Mouse (Mus musculus) layer of hippocampus, postnatal 14 days (tissue): Measurements from ENCODE around the gene Rab5c. TPM values are rescaled to one million over a fixed set of nuclear protein-coding genes. Genes with fewer than 3 reads are reported as not detected.

Experiments
- DNase-seq, 2 experiments: peaks; one replicate each; pipeline ENCODE4 v3.0.0; 2021 to 2022; ENCODE audit warnings: low spot score in 2 of 2, mixed read lengths in 1 of 2
- total RNA-seq, 2 experiments: library from RNA; stranded (reverse); gene quantifications; 2 replicates each; pipeline ENCODE4 v1.2.3; 2021

Gene Rab5c
- total RNA-seq, 2 experiments from 2014 or later = 145 to 150 TPM

DNA sequence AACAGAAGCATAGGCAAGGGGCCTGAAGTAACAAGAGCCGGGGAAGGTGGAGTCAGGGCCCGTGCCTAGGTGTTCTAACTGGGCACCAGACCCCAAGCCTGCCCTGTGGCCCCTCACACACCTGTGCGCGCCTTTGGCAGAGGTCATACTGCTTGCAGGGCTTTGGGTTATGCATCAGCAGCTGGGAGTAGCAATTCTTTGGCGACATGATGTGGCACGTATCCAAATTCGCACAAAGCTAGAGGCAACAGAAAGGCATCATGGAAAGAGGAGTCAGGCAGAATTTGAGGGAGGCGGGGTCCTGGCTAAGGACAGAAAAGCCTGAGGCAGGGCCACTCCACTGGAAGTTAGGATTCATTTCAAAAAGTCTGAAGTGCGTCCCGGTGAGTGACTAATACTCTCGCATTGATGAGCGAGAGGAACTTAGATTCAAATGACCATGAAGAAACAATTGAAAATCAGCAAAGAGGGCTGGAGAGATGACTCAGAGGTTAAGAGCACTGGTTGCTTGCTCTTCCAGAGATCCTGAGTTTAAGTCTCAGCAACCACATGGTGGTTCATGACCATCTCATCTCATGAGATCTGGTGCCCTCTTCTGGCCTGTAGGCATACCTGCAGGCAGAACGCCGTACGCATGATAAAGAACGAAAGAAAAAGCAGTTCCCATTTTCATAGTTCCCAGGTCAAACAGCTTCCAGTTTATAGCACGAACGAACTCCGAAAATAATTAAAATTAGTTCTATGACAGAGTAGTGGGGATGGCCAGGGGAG, 35.7 kb downstream of the Rab5c start:
- peak in 1 of 2 experiments; percentile 73 for DNase-seq

DNA sequence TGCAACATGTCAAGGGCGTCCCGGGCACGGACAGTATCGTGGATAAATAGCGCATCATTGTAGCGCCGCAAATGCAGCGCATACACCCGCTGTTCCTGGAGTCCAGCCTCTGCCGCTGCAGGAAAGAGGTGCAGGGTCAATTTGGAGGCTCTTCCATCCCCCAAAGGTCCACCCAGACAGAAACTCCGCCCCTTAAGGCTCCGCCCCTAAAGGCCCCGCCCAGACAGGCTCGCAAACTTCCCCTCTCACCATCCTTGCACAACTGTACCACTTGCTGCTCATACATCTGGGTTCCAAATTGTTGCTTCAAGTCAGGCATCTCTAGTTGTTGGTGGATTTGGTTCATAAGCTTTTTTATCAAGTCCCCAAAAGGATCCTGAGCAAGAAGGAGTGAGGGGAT, 36.7 kb downstream of the Rab5c start:
- no peak for DNase-seq

DNA sequence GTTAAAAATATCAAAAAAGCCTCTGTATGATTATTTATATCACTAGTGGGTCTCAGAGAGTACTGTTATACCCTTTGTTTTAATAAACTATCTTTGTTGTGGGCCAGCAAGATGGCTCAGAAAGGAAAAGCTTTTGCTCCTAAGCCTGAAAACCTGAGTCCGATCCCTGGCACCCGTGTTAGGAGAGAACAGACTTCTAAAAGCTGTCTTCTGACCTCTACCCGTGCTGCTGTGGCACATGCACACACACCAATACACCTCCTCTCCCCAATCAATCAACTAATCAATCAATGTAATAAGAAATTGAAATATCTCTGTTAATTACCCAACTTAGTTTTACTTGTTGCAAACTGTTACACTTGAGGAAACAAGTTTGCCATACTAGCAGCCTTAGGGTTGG, 37.3 kb downstream of the Rab5c start:
- DNase-seq = no peak

GRCm38 (mm10) chr11:100697921-100698320, 40.1 kb downstream of the Rab5c start:
- DNase-seq = no peak

GRCm38 (mm10) chr11:100694926-100695325, 43.1 kb downstream of the Rab5c start:
- peak; percentile 73 to 75 for DNase-seq

DNA sequence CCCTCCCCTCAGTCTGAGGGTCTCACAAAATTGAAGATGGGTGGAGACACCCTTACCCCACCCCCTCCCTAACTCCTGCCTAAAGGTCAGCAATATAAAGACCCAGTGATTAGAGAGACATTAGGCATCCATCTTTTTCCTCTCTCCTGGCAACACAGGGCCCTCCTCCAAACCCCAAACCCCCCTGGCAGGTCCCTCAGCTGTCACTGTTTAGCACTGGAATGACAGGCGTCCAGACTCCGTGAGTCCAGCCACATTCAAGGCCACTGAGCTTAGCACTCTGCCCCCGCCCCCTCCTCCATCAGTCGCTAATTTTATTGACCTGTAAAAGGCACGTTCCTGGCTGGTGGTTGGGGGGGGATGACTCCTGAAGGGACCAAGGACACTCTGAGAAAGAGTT, 44.9 kb downstream of the Rab5c start:
- DNase-seq = no peak

DNA sequence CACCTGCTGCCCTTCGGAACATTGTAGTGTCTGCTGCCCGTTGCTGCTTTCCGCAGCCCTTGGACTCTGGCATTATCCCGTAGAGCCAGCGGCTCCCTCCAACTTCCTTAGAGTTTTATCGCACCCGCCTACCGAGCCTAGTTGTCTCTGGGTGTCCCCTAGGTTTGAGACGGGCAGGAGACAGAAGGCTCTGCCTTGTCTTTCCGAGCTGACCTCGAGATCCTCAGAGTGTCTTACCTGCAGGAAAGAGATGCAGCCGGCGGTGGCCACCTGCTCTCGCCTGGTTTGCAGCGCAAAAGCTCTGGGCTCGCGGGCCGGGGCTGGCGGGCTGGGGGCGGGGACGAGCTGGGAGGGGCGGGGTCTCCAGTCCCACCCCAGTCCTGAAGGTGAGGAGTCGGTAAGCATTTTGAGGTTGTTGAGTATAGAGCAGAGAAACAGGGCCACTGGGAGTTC, 45.8 kb downstream of the Rab5c start, which contains the start of gene Zfp385c:
Zfp385c (minus strand) TSS at position 292 of the 453 bp plus-strand sequence.
- no peak for DNase-seq

DNA sequence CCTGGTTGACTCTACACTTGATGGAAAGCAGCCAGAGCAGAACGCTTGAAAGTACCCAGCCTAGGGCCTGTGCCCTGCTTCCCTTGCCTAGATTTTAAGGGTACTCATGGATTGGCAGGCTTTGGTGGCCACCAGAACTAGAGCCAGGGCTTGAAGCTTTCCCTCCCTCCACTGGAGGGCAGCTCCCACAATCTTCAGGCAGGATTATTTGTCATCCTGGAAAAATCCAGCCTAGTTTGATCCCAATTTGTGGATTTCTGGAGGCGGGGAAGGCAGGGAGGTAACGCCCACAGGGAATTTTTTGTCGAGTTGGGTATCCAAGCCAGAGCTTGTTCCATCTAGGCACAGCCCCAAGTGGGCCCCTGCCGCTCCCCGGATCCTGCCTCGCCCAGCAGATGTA, 47.6 kb downstream of the Rab5c start:
- no peak for DNase-seq

- DNase-seq = no peak
These were observed 49.6 kb downstream of the Rab5c start for GRCm38 (mm10) chr11:100688443-100688842.

DNA sequence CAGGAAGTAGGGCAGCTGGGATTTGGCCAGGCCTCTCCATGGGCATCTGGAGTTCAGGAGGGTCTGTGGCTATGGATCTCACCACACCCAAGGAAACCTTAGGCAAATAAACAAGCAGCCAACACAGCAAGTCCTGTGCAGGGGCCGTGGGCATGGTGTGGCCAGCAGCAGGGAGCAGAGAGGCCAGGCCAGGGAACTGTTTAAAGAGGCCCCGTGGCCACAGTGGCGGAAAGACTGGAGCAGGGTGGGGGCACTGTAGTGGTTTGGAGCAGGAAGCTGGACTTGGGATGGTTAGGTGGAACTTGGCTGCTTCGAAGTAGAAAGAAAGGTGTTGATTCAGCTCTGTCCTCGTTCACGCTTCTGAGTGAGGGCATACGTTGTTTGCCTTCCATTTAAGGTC, 50.8 kb downstream of the Rab5c start:
- no peak for DNase-seq

DNA sequence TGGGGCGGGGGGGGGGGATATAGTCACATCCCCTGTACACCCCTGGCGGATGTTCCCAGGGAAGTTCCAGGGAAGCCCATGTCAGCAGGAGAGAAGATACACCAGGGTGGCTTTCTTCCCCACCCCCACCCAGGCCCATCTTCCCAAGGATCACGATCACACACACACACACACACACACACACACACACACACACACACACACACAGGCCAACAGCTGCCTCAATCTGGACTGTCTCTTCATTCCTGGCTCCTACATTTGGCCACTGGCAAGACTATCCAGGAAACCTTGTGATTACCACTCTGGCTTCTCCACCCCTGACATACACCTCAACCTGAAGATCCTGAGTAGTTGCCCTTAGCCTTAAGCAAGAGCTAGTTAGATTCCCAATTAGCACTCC, 52.6 kb downstream of the Rab5c start:
- DNase-seq = no peak

DNA sequence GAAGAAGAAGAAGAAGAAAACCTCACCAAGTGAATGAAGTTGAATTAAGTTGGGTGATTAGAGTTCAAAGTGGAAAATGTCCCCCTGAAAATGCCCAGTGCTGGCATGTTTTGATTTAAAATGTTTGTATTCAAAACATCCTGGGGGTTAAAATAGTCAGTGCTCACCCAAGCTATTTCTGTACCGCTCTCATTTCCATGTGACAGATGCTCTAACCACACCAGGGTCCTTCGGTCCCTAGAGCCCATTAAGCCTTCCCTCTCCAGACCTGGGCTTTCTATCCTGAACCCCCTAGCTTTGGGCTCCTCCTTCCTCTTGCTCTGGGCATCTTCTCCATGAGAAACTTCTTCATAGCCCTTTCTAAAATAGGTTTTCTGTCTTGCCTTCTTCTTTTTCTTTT, 53.9 kb downstream of the Rab5c start:
- no peak for DNase-seq

GRCm38 (mm10) chr11:100682526-100682925, 55.5 kb downstream of the Rab5c start:
- DNase-seq = no peak

- DNase-seq = no peak
These were observed 56.2 kb downstream of the Rab5c start for GRCm38 (mm10) chr11:100681826-100682225.

DNA sequence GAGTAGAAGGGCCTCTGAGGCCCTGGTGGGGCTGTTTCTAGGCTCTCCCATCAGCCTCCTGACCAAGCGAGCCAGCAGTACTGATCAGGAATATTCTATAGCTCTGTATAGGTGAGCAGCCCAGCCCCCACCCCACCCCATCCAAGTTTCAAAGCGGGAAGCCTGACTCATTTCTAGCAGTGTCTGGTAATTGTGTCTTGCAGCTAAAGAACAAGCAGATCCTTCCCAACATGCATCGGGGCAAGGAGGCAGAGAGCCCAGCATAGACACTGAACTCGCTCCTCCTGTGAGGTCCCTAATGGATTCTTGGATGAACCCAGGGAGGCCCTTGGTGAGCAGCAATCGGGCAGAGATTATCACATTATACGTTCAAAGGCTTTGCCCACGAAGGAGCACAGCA, 60.2 kb downstream of the Rab5c start:
- DNase-seq = no peak

DNA sequence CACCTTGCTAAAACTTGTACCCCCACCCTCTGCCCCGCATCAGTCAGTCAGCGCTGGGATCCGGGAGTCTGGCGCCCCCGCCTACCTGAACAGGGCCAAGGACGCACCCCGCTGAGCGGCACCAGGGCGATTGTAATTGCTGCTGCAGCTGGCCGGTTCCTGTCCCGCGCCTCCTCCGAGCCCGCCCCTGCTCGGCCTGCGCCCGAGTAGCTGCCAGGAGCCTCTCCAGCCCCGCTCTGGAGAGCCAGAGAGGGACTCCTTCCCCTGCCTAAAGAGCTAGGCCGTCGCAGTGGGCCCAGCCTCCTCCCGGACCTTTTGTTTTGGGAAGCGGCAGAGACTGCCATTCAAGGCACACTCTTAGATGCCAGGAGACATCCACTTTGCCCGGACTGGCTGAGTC, 64.8 kb downstream of the Rab5c start:
- no peak for DNase-seq

GRCm38 (mm10) chr11:100671956-100672355, 66.1 kb downstream of the Rab5c start:
- DNase-seq = no peak

- DNase-seq = no peak
These were observed 67.0 kb downstream of the Rab5c start for GRCm38 (mm10) chr11:100671049-100671448.

Other genes with a start within 250 kb of the Rab5c start
- 100 to 1,000 TPM; 110 to 119 TPM for gene Acly, start 210.2 kb downstream of the Rab5c start, total RNA-seq
- 1 to 10 TPM in 1 of 2 experiments, under 1 TPM in 1; 0.60 to 1.5 TPM for gene Ttc25, start 192.6 kb downstream of the Rab5c start, total RNA-seq
- gene Cnp, start 163.3 kb downstream of the Rab5c start, total RNA-seq = 100 to 1,000 TPM; 355 to 359 TPM
- gene Nkiras2, start 119.0 kb downstream of the Rab5c start, total RNA-seq = 10 to 100 TPM; 22.8 to 23.0 TPM
- gene Dnajc7, start 118.0 kb downstream of the Rab5c start, total RNA-seq = 100 to 1,000 TPM; 237 to 253 TPM
- 1 to 10 TPM in 1 of 2 experiments, under 1 TPM in 1; 0.17 to 1.2 TPM for gene Zfp385c, start 45.8 kb downstream of the Rab5c start, total RNA-seq
- 1 to 10 TPM in 1 of 2 experiments, under 1 TPM in 1; 0.93 to 1.4 TPM for gene Dhx58, start 33.9 kb downstream of the Rab5c start, total RNA-seq
- 10 to 100 TPM; 54.5 to 59.7 TPM for gene Kat2a, start 25.8 kb downstream of the Rab5c start, total RNA-seq
- gene Hspb9, start 24.4 kb downstream of the Rab5c start, total RNA-seq = not detected
- 1 to 10 TPM; 1.0 to 1.3 TPM for gene Kcnh4, start 21.7 kb upstream of the Rab5c start, total RNA-seq
- not detected for gene Hcrt, start 24.7 kb upstream of the Rab5c start, total RNA-seq
- gene Ghdc, start 32.7 kb upstream of the Rab5c start, total RNA-seq = 1 to 10 TPM; 7.0 to 8.7 TPM
- 10 to 100 TPM; 12.5 to 16.2 TPM for gene Stat5b, start 112.5 kb upstream of the Rab5c start, total RNA-seq
- 1 to 10 TPM; 4.4 to 5.1 TPM for gene Stat5a, start 121.1 kb upstream of the Rab5c start, total RNA-seq
- gene Stat3, start 201.3 kb upstream of the Rab5c start, total RNA-seq = 10 to 100 TPM; 34.9 to 36.4 TPM
- gene Cavin1, start 232.7 kb upstream of the Rab5c start, total RNA-seq = 10 to 100 TPM; 16.3 to 21.5 TPM